Mouse (Mus musculus): ENCODE data around the gene Il17c. TPM values are rescaled to one million over a fixed set of nuclear protein-coding genes. Genes with fewer than 3 reads are reported as not detected.

The Il17c gene
- total RNA-seq (2014; rRNA removed) (0.67 TPM in 1 of 2 replicates, not detected in the other), polyA plus RNA-seq (2015; fragmentation: Nextera tagmentation; extraction: Ambion mirVana) (not detected in 2 replicates)

DNA sequence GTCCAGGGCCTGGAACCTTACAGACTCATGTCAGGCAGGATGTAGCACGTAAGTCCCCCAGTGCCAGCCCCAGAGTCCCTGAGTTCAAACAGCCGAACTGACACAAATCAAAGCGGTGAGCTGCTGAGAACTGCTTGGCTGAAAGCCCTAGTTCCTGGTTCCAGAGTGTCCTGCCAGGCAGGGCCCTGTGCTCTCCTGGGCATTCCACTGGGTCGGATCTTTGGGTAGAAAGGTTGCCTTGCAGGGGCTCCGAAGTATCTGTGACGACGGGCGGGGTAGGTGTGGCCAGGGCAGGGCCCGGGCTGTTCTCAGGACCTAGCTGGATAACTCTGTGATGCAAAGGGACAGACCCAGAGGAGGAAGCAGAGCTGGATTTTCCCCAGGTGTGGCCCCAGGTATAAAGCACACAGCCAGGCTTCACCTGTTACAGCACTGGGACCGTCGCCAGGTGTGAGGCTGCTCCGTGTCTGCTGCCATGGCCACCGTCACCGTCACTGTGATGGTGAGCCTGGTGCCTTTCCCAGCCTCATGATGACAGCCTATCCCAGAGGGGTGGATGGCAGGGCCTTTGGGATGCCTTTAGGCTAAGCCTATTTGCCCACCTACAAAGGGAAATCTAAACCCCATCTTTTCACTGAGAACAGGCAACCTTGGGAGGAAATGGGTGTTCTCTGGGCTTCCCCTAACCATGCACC, at the start of gene Il17c:
Gene Il17c, plus strand, starts transcription at position 645 of the 695 bp plus-strand sequence.
- no peak within 1 kb of the TSS for H3K4me3 ChIP-seq (ENCODE audit: low read depth, low read length)
- no peaks in the 10 kb centered on the region for H3K4me1 ChIP-seq (ENCODE audit: insufficient read depth)
- DNase-seq (no peak), ATAC-seq (no peak)
- H3K27me3 ChIP-seq (ENCODE audit: insufficient read depth, low read length), result no peaks in the 10 kb centered on the region
- H3K36me3 ChIP-seq (ENCODE audit: insufficient read depth), result peaks cover 20% of the 10 kb centered on the region
- no peaks in the 10 kb centered on the region for H3K9me3 ChIP-seq (ENCODE audit: low read length)
- WGBS, result 83% methylated on average over 14 of the region's 14 CpGs
- no peak within 1 kb of the TSS for H3K4me2 ChIP-seq (ENCODE audit: low read depth)
- no peak for TF ChIP-seq CTCF (IDR thresholded peaks at IDR 0.05; ENCODE audit: low read depth)
- H3K9ac ChIP-seq, result no peak within 1 kb of the TSS
- no peak within 1 kb of the TSS for H3K27ac ChIP-seq (ENCODE audit: low read depth, low read length)

DNA sequence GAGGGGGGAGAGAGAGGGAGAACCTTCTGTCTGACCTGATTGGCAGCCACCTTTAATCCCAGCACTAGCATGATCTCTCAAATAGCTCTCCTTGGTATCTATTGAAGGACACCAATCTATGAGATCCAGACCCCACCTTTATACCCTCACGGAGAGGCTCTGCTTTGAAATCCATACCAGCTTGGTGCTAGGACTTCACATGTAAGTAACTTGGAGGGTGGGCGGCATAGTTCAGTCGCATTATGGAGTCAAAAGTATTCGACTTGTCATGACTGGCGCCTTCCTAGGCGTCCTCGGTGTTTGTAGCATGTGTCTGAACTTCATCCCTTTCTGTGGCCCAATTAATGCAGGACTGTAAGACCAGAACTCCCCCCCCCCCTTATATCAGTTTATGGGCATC, 46.5 kb upstream of the Il17c start:
- Histone ChIP-seq H3K27me3 (ENCODE audit: insufficient read depth, low read length) (no peaks in the 10 kb centered on the region), H3K9me3 (ENCODE audit: low read length) (no peaks in the 10 kb centered on the region), H3K27ac (ENCODE audit: low read depth, low read length) (no peak overlapping the region), H3K9ac (no peak overlapping the region), H3K36me3 (ENCODE audit: insufficient read depth) (peaks cover 5% of the 10 kb centered on the region), H3K4me2 (ENCODE audit: low read depth) (no peak overlapping the region), H3K4me1 (ENCODE audit: insufficient read depth) (peaks cover 10% of the 10 kb centered on the region), H3K4me3 (ENCODE audit: low read depth, low read length) (no peak overlapping the region)
- DNase-seq (no peak), ATAC-seq (no peak)
- TF ChIP-seq CTCF (IDR thresholded peaks at IDR 0.05; ENCODE audit: low read depth), result no peak
- 94% methylated on average over 7 of the region's 7 CpGs for WGBS

DNA sequence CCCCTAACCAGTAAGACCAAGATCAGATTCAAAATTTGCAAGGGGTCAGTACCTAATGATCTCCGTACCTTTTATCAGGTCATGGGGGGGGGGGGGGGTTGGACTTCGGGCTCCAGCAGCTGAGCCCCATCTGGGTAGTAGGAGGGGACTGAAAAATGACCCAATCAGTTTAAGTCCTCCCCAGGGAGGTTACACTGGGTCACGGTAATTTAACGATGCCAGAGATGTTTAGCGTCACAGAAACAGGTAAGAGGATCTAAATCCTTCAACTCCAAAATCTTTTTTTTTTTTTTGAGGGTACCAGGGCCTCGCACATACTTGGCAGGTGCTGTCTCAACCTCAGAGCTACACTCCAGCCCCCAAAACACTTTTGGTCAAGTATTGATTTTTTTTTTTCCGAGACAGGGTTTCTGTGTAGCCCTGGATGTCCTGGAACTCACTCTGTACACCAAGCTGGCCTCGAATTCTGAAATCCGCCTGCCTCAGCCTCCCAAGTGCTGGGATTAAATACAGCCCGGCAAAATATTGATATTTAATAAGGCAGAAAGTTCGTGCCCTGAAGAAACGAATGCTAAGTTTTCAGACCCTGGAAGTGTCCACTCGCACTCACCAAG, 46.0 kb upstream of the Il17c start:
- H3K4me1 ChIP-seq (ENCODE audit: insufficient read depth), result peaks cover 10% of the 10 kb centered on the region
- 31% methylated on average over 13 of the region's 13 CpGs for WGBS

DNA sequence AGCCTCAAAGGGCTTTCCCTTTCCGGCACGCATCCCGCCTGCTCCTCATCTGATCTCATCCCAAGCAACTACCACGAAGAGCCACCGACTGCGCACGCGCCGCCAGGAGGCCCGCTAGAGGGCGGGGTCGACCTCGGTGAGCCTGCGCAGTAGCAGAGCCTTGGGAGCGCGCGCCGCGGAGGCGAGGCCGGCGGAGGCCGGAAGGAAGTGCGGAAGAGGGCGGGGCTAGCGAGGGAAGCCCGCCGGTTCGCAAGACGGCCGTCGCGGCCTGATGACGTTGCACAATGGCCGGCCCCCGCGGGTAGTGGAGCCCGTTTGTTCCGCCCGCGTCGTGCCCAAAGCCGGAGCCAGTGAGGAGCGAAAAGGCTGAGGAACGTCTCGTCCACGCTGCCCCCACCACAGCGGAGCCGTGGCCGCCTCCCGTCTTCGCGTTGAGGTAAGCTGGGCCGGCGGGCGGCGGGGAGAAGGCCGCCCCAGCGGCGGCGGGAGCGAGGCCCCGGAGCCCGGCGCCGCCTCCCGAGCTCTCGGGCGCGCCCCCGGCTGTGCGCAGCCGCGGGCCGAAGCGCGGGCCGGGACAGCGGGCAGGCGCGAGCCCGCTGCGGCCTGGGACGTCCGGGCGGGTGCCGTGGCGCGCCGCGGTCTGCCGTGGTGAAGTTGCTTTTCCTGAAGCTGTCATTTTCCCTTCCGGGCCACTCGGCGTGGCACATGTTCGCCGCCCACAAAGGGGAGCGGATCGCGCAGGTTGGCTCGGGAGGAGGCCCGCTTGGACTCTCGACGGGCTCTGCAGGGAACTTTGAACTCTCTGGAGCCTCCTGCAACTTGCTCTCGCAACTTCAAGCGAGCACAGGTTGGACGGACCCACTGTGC, 45.2 kb upstream of the Il17c start, which contains the start of gene Zc3h18:
Gene Zc3h18, plus strand, starts transcription at position 245 of the 867 bp plus-strand sequence.
- no peaks in the 10 kb centered on the region for H3K27me3 ChIP-seq (ENCODE audit: insufficient read depth, low read length)
- peaks cover 10% of the 10 kb centered on the region for H3K4me1 ChIP-seq (ENCODE audit: insufficient read depth)
- peak within 1 kb of the TSS; percentile 87 for H3K9ac ChIP-seq
- H3K4me3 ChIP-seq (ENCODE audit: low read depth, low read length), result peak within 1 kb of the TSS; percentile 93
- DNase-seq (peak; percentile 100), ATAC-seq (peak; percentile 97)
- peak within 1 kb of the TSS; percentile 90 for H3K27ac ChIP-seq (ENCODE audit: low read depth, low read length)
- peak; percentile 69 for TF ChIP-seq CTCF (IDR thresholded peaks at IDR 0.05; ENCODE audit: low read depth)
- H3K9me3 ChIP-seq (ENCODE audit: low read length), result no peaks in the 10 kb centered on the region
- under 1% methylated on average over 102 of the region's 107 CpGs for WGBS
- peak within 1 kb of the TSS; percentile 83 for H3K4me2 ChIP-seq (ENCODE audit: low read depth)
- H3K36me3 ChIP-seq (ENCODE audit: insufficient read depth), result peaks cover 10% of the 10 kb centered on the region

More for the DNA sequence above, 46.0 kb upstream of the Il17c start:
- Histone ChIP-seq H3K4me3 (ENCODE audit: low read depth, low read length) (peak overlapping the region; percentile 93), H3K9ac (peak overlapping the region; percentile 6; the same call in 1 of the 2 replicates), H3K36me3 (ENCODE audit: insufficient read depth) (peaks cover 9% of the 10 kb centered on the region), H3K27me3 (ENCODE audit: insufficient read depth, low read length) (no peaks in the 10 kb centered on the region), H3K9me3 (ENCODE audit: low read length) (no peaks in the 10 kb centered on the region), H3K27ac (ENCODE audit: low read depth, low read length) (no peak overlapping the region), H3K4me2 (ENCODE audit: low read depth) (peak overlapping the region; percentile 46)
- ATAC-seq, result no peak; the same call in 1 of the 2 replicates
- DNase-seq, result no peak
- no peak for TF ChIP-seq CTCF (IDR thresholded peaks at IDR 0.05; ENCODE audit: low read depth)

DNA sequence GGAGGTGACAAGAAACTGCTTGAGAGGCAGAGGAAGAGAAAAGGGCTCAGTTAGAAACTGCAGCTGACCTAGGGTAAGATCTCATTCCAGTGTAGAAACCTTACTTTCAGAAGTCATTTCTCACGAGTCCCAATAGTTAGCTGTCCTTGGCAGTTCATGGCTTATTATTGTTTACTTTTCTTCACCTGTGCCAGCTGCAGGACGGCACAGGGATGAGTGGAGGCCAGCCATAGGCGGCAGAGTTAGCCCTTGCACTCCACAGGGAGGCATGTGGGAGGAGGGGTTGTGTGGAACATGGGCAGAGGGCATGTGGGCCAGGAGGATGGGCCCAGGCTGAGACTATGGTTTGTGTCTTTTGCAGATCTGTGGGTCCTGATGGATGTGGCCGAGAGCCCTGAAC, 38.8 kb upstream of the Il17c start:
- H3K9ac ChIP-seq, result no peak overlapping the region
- 91% methylated on average over 4 of the region's 4 CpGs for WGBS
- H3K36me3 ChIP-seq (ENCODE audit: insufficient read depth), result peaks cover 58% of the 10 kb centered on the region
- H3K4me2 ChIP-seq (ENCODE audit: low read depth), result no peak overlapping the region
- peaks cover under 1% of the 10 kb centered on the region; the same call in 1 of the 2 replicates for H3K4me1 ChIP-seq (ENCODE audit: insufficient read depth)
- H3K27me3 ChIP-seq (ENCODE audit: insufficient read depth, low read length), result no peaks in the 10 kb centered on the region
- H3K9me3 ChIP-seq (ENCODE audit: low read length), result no peaks in the 10 kb centered on the region
- DNase-seq (no peak), ATAC-seq (no peak)
- no peak overlapping the region for H3K27ac ChIP-seq (ENCODE audit: low read depth, low read length)
- TF ChIP-seq CTCF (IDR thresholded peaks at IDR 0.05; ENCODE audit: low read depth), result no peak
- H3K4me3 ChIP-seq (ENCODE audit: low read depth, low read length), result no peak overlapping the region

DNA sequence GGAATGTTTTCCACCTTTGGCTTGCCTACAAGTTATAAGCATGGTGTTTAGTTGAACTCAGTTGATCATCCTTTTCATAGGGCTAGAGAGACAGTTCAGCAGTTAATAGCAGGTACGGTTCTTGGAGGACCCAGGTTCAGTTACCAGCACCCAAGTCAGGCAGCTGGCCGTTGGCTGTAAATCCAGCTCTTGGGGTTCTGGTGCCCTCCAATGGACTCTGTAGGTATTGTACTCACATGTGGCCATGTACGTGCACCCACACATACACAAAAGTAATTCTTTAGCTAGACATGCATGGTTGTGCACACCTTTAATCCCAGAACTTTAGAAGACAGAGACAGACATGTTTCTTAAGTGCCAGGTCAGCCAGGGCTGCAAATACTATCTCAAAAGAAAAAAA, 32.5 kb upstream of the Il17c start:
- no peak overlapping the region for H3K4me3 ChIP-seq (ENCODE audit: low read depth, low read length)
- no peak overlapping the region for H3K27ac ChIP-seq (ENCODE audit: low read depth, low read length)
- no peaks in the 10 kb centered on the region for H3K9me3 ChIP-seq (ENCODE audit: low read length)
- H3K4me2 ChIP-seq (ENCODE audit: low read depth), result no peak overlapping the region
- DNase-seq (no peak), ATAC-seq (no peak)
- H3K27me3 ChIP-seq (ENCODE audit: insufficient read depth, low read length), result no peaks in the 10 kb centered on the region
- H3K36me3 ChIP-seq (ENCODE audit: insufficient read depth), result peaks cover 69% of the 10 kb centered on the region
- whole genome bisulfite sequencing, result 87% methylated on average over 3 of the region's 3 CpGs
- H3K4me1 ChIP-seq (ENCODE audit: insufficient read depth), result no peaks in the 10 kb centered on the region
- H3K9ac ChIP-seq, result no peak overlapping the region
- peak; percentile 23; the same call in 1 of the 2 replicates for TF ChIP-seq CTCF (IDR thresholded peaks at IDR 0.05; ENCODE audit: low read depth)

Measured in forebrain, postnatal 0 days (tissue).